Mouse (Mus musculus): ENCODE data around the gene Ophn1. TPM values are rescaled to one million over a fixed set of nuclear protein-coding genes. Genes with fewer than 3 reads are reported as not detected.

Ophn1 gene
- total and polyA plus RNA-seq, 3 experiments = 4.3 to 6.0 (median 5.5) TPM

GRCm38 (mm10) chrX:98707766-98708165 is 183.1 kb downstream of the Ophn1 start:
- H3K4me1 ChIP-seq (ENCODE audit: control insufficient read depth, insufficient read depth, low read length) = no peaks in the 10 kb centered on the region
- intact Hi-C loops (cut with DNase I) = loop anchor here (10.0 kb wide), 1 partner anchor 947 kb away; no protein-coding TSS in a partner anchor
- H3K4me3 ChIP-seq = no peak overlapping the region
- no peak for DNase-seq
- no peak for TF ChIP-seq EP300 (IDR thresholded peaks at IDR 0.05; ENCODE audit: insufficient read depth, low read depth, low read length)
- TF ChIP-seq POLR2A (IDR thresholded peaks at IDR 0.05; ENCODE audit: insufficient read depth, low read depth, low read length) = no peak
- no peak for TF ChIP-seq CTCF (IDR thresholded peaks at IDR 0.05)
- no peaks in the 10 kb centered on the region for H3K36me3 ChIP-seq (ENCODE audit: control insufficient read depth, insufficient read depth, low read length)
- no peak overlapping the region for H3K27ac ChIP-seq
- no peaks in the 10 kb centered on the region for H3K79me2 ChIP-seq (replicated peaks; ENCODE audit: control insufficient read depth, insufficient read depth, low read length)
- no peak overlapping the region for H3K9ac ChIP-seq (ENCODE audit: low read depth, low read length)
- H3K27me3 ChIP-seq (ENCODE audit: control insufficient read depth, insufficient read depth, low read length) = no peaks in the 10 kb centered on the region

GRCm38 (mm10) chrX:98701635-98702034 is 189.2 kb downstream of the Ophn1 start:
- peak; percentile 28 to 37 for DNase-seq
- TF ChIP-seq POLR2A (IDR thresholded peaks at IDR 0.05; ENCODE audit: insufficient read depth, low read depth, low read length) (no peak), CTCF (IDR thresholded peaks at IDR 0.05) (peak; percentile 86), EP300 (IDR thresholded peaks at IDR 0.05; ENCODE audit: insufficient read depth, low read depth, low read length) (0 out of 2 replicates have a peak, but pooled peaks have one; percentile 59)
- no peak overlapping the region for H3K4me3 ChIP-seq
- no peaks in the 10 kb centered on the region for H3K36me3 ChIP-seq (ENCODE audit: control insufficient read depth, insufficient read depth, low read length)
- 16% methylated on average over 4 of the region's 4 CpGs for WGBS
- no peak overlapping the region for H3K9ac ChIP-seq (ENCODE audit: low read depth, low read length)
- no peak overlapping the region for H3K27ac ChIP-seq
- no peaks in the 10 kb centered on the region for H3K4me1 ChIP-seq (ENCODE audit: control insufficient read depth, insufficient read depth, low read length)
- no peaks in the 10 kb centered on the region for H3K27me3 ChIP-seq (ENCODE audit: control insufficient read depth, insufficient read depth, low read length)
- intact Hi-C loops (cut with DNase I) = loop anchor here (1.0 to 10.0 kb wide), 3 partner anchors 218 to 953 kb away; partner anchors contain the start of gene Yipf6
- no peaks in the 10 kb centered on the region for H3K79me2 ChIP-seq (replicated peaks; ENCODE audit: control insufficient read depth, insufficient read depth, low read length)

- intact Hi-C loops (cut with DNase I) = no loop called here
- Histone ChIP-seq H3K27me3 (ENCODE audit: control insufficient read depth, insufficient read depth, low read length) (no peaks in the 10 kb centered on the region), H3K9ac (ENCODE audit: low read depth, low read length) (no peak overlapping the region), H3K4me3 (no peak overlapping the region), H3K27ac (no peak overlapping the region), H3K4me1 (ENCODE audit: control insufficient read depth, insufficient read depth, low read length) (no peaks in the 10 kb centered on the region), H3K36me3 (ENCODE audit: control insufficient read depth, insufficient read depth, low read length) (no peaks in the 10 kb centered on the region), H3K79me2 (replicated peaks; ENCODE audit: control insufficient read depth, insufficient read depth, low read length) (no peaks in the 10 kb centered on the region)
- peak; percentile 60 for TF ChIP-seq CTCF (IDR thresholded peaks at IDR 0.05)
- TF ChIP-seq EP300 (IDR thresholded peaks at IDR 0.05; ENCODE audit: insufficient read depth, low read depth, low read length) = no peak
- no peak for TF ChIP-seq POLR2A (IDR thresholded peaks at IDR 0.05; ENCODE audit: insufficient read depth, low read depth, low read length)
- DNase-seq = no peak
Observed at GRCm38 (mm10) chrX:98682603-98683002, 208.2 kb downstream of the Ophn1 start.

- no peak overlapping the region for H3K27ac ChIP-seq
- no peaks in the 10 kb centered on the region for H3K79me2 ChIP-seq (replicated peaks; ENCODE audit: control insufficient read depth, insufficient read depth, low read length)
- intact Hi-C loops (cut with DNase I) = no loop called here
- H3K36me3 ChIP-seq (ENCODE audit: control insufficient read depth, insufficient read depth, low read length) = no peaks in the 10 kb centered on the region
- no peaks in the 10 kb centered on the region for H3K4me1 ChIP-seq (ENCODE audit: control insufficient read depth, insufficient read depth, low read length)
- H3K9ac ChIP-seq (ENCODE audit: low read depth, low read length) = no peak overlapping the region
- WGBS = 58% methylated on average over 2 of the region's 2 CpGs
- no peaks in the 10 kb centered on the region for H3K27me3 ChIP-seq (ENCODE audit: control insufficient read depth, insufficient read depth, low read length)
- H3K4me3 ChIP-seq = no peak overlapping the region
- TF ChIP-seq EP300 (IDR thresholded peaks at IDR 0.05; ENCODE audit: insufficient read depth, low read depth, low read length) (no peak), POLR2A (IDR thresholded peaks at IDR 0.05; ENCODE audit: insufficient read depth, low read depth, low read length) (no peak), CTCF (IDR thresholded peaks at IDR 0.05) (no peak)
- DNase-seq = no peak
Observed at GRCm38 (mm10) chrX:98681281-98681680, 209.5 kb downstream of the Ophn1 start.

- TF ChIP-seq POLR2A (IDR thresholded peaks at IDR 0.05; ENCODE audit: insufficient read depth, low read depth, low read length) (no peak), CTCF (IDR thresholded peaks at IDR 0.05) (no peak), EP300 (IDR thresholded peaks at IDR 0.05; ENCODE audit: insufficient read depth, low read depth, low read length) (no peak)
- no peak for DNase-seq
- no peaks in the 10 kb centered on the region for H3K27me3 ChIP-seq (ENCODE audit: control insufficient read depth, insufficient read depth, low read length)
- intact Hi-C loops (cut with DNase I) = no loop called here
- no peak overlapping the region for H3K4me3 ChIP-seq
- no peak overlapping the region for H3K27ac ChIP-seq
- H3K9ac ChIP-seq (ENCODE audit: low read depth, low read length) = no peak overlapping the region
- H3K79me2 ChIP-seq (replicated peaks; ENCODE audit: control insufficient read depth, insufficient read depth, low read length) = no peaks in the 10 kb centered on the region
- H3K36me3 ChIP-seq (ENCODE audit: control insufficient read depth, insufficient read depth, low read length) = no peaks in the 10 kb centered on the region
- H3K4me1 ChIP-seq (ENCODE audit: control insufficient read depth, insufficient read depth, low read length) = no peaks in the 10 kb centered on the region
Observed at GRCm38 (mm10) chrX:98670988-98671387, 219.8 kb downstream of the Ophn1 start.

GRCm38 (mm10) chrX:98651431-98651830 is 239.4 kb downstream of the Ophn1 start:
- no peak overlapping the region for H3K27ac ChIP-seq
- H3K36me3 ChIP-seq (ENCODE audit: control insufficient read depth, insufficient read depth, low read length) = no peaks in the 10 kb centered on the region
- H3K4me1 ChIP-seq (ENCODE audit: control insufficient read depth, insufficient read depth, low read length) = no peaks in the 10 kb centered on the region
- DNase-seq = no peak
- H3K4me3 ChIP-seq = no peak overlapping the region
- no peaks in the 10 kb centered on the region for H3K27me3 ChIP-seq (ENCODE audit: control insufficient read depth, insufficient read depth, low read length)
- intact Hi-C loops (cut with DNase I) = no loop called here
- H3K79me2 ChIP-seq (replicated peaks; ENCODE audit: control insufficient read depth, insufficient read depth, low read length) = no peaks in the 10 kb centered on the region
- H3K9ac ChIP-seq (ENCODE audit: low read depth, low read length) = no peak overlapping the region
- no peak for TF ChIP-seq CTCF (IDR thresholded peaks at IDR 0.05)
- TF ChIP-seq POLR2A (IDR thresholded peaks at IDR 0.05; ENCODE audit: insufficient read depth, low read depth, low read length) = no peak
- no peak for TF ChIP-seq EP300 (IDR thresholded peaks at IDR 0.05; ENCODE audit: insufficient read depth, low read depth, low read length)
